Mouse (Mus musculus): ENCODE data around the gene Olfr1209. TPM values are rescaled to one million over a fixed set of nuclear protein-coding genes. Genes with fewer than 3 reads are reported as not detected.

Olfr1209 gene
- not detected for total RNA-seq (2021)

GRCm38 (mm10) chr2:88915057-88915456 is at the start of gene Olfr1209:
Gene Olfr1209, minus strand, starts transcription at chr2:88915157.
- intact Hi-C loops (cut with DNase I), result no loop called here

GRCm38 (mm10) chr2:88953669-88954068 is 38.7 kb upstream of the Olfr1209 start, which contains the start of gene Olfr1212:
Gene Olfr1212, plus strand, starts transcription at chr2:88953969.
- intact Hi-C loops (cut with DNase I), result no loop called here
- no peak for DNase-seq

More at GRCm38 (mm10) chr2:88915057-88915456, at the start of gene Olfr1209:
- no peak for DNase-seq

GRCm38 (mm10) chr2:88938011-88938410 is 23.1 kb upstream of the Olfr1209 start, which contains the start of gene Olfr1211:
Gene Olfr1211, minus strand, starts transcription at chr2:88938111.
- DNase-seq, result no peak
- intact Hi-C loops (cut with DNase I), result no loop called here

GRCm38 (mm10) chr2:88902211-88902610 is 12.7 kb downstream of the Olfr1209 start, which contains the start of gene Olfr1208:
Gene Olfr1208, minus strand, starts transcription at chr2:88902311.
- no peak for DNase-seq
- intact Hi-C loops (cut with DNase I), result no loop called here

GRCm38 (mm10) chr2:88862931-88863330 is 52.0 kb downstream of the Olfr1209 start, which contains the start of gene Olfr1206:
Gene Olfr1206, plus strand, starts transcription at chr2:88863231.
- DNase-seq, result no peak
- intact Hi-C loops (cut with DNase I), result no loop called here

Other genes with a start within 250 kb of the Olfr1209 start
- gene Olfr1193, start 239.5 kb downstream of the Olfr1209 start, total RNA-seq (2021), result not detected
- gene Olfr1195, start 226.0 kb downstream of the Olfr1209 start, total RNA-seq (2021), result not detected
- gene Olfr1196, start 210.6 kb downstream of the Olfr1209 start, total RNA-seq (2021), result not detected
- gene Olfr1197, start 182.8 kb downstream of the Olfr1209 start, total RNA-seq (2021), result not detected
- not detected for gene Olfr1198, start 163.8 kb downstream of the Olfr1209 start, total RNA-seq (2021)
- not detected for gene Olfr1199, start 154.7 kb downstream of the Olfr1209 start, total RNA-seq (2021)
- not detected for gene Olfr1200, start 144.7 kb downstream of the Olfr1209 start, total RNA-seq (2021)
- not detected for gene Olfr1201, start 122.1 kb downstream of the Olfr1209 start, total RNA-seq (2021)
- not detected for gene Olfr1202, start 100.7 kb downstream of the Olfr1209 start, total RNA-seq (2021)
- not detected for gene Olfr1205, start 85.4 kb downstream of the Olfr1209 start, total RNA-seq (2021)
- gene Olfr1204, start 65.9 kb downstream of the Olfr1209 start, total RNA-seq (2021), result not detected
- gene Olfr1206, start 51.9 kb downstream of the Olfr1209 start, total RNA-seq (2021), result not detected
- gene Olfr1208, start 12.8 kb downstream of the Olfr1209 start, total RNA-seq (2021), result not detected
- gene Olfr1211, start 23.0 kb upstream of the Olfr1209 start, total RNA-seq (2021), result not detected
- not detected for gene Olfr1212, start 38.8 kb upstream of the Olfr1209 start, total RNA-seq (2021)
- not detected for gene Gm13762, start 65.1 kb upstream of the Olfr1209 start, total RNA-seq (2021)
- not detected for gene Olfr1214, start 77.5 kb upstream of the Olfr1209 start, total RNA-seq (2021)
- gene Olfr1215, start 91.8 kb upstream of the Olfr1209 start, total RNA-seq (2021), result not detected
- gene Olfr1216, start 103.2 kb upstream of the Olfr1209 start, total RNA-seq (2021), result not detected
- gene Olfr1217, start 116.9 kb upstream of the Olfr1209 start, total RNA-seq (2021), result not detected
- not detected for gene Olfr1218, start 146.0 kb upstream of the Olfr1209 start, total RNA-seq (2021)
- gene Olfr1219, start 168.4 kb upstream of the Olfr1209 start, total RNA-seq (2021), result not detected
- gene Olfr1220, start 191.7 kb upstream of the Olfr1209 start, total RNA-seq (2021), result not detected
- gene Olfr1221, start 202.1 kb upstream of the Olfr1209 start, total RNA-seq (2021), result not detected
- not detected for gene Olfr1222, start 217.9 kb upstream of the Olfr1209 start, total RNA-seq (2021)
- not detected for gene Olfr1223, start 236.4 kb upstream of the Olfr1209 start, total RNA-seq (2021)
- gene Olfr1224-ps1, start 248.9 kb upstream of the Olfr1209 start, total RNA-seq (2021), result not detected

Data from left cerebral cortex, postnatal 4 days (tissue).